Mouse (Mus musculus): ENCODE measurements around the gene Ddx56.

Gene Ddx56

DNA sequence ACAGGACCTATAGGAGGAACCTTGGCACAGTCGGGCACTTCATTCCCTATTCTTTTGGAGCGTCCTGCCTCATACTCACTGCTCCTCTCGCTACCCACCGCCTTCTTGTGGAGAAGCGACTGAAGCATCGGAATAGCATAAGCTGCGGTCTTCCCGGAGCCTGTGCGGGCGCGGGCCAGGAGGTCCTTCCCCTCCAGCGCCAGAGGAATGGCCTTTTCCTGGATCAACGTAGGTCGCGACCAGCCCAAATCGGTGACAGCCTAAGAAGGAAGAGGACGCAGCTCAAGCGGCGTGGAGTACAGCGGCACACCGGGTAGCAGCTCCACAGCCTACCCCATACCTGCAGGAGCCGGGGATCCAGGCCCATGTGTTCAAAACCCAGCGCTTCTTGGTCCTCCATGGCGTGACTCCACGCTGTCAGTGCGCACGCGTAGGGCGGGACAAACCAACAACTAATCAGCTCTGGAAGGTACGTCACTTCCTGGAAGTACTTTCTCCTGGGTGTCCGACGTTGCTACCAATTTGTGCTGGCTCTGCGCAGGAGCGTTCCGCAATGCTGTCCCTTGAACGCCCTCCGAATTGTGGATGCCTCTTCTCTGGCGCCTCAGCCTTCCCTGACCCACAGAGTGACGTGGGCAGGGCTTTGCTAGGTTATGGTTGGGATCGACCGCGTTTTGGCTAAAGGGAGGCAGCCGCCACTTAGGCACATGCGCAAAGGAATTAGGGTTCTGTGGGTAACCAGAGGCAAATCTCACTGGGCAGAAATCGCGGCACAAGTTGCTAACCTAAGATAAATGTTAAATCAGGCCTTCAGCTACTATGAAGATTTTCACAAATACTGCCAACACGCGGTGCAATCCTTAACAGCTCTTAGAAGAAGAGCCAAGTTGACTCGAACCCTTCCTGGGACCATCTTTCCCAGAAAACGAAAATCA, at the start of gene Ddx56:
TSS of gene Ddx56 (minus strand) at position 453 of the 935 bp plus-strand sequence.
- DNase-seq (ENCODE audit: low read depth, low spot score) = peak; percentile 93

DNA sequence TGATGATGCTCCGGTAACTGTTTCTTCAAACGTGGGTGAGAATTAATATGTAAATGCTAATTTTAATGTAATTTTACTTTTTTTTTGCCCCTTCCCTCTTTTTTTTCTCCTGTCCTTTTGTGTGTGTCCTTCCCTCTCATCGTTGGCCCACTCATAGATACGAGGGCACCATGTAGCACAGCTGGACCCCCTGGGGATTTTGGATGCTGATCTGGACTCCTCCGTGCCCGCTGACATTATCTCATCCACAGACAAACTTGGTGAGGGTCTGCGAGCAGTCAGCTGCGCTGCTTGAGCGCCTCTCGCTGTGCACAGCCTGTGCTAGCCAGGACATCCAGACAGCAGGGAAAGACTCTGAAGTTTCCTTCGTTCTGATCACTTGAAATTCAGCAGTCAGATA, 49.2 kb upstream of the Ddx56 start:
- DNase-seq (ENCODE audit: low read depth, low spot score) = no peak

DNA sequence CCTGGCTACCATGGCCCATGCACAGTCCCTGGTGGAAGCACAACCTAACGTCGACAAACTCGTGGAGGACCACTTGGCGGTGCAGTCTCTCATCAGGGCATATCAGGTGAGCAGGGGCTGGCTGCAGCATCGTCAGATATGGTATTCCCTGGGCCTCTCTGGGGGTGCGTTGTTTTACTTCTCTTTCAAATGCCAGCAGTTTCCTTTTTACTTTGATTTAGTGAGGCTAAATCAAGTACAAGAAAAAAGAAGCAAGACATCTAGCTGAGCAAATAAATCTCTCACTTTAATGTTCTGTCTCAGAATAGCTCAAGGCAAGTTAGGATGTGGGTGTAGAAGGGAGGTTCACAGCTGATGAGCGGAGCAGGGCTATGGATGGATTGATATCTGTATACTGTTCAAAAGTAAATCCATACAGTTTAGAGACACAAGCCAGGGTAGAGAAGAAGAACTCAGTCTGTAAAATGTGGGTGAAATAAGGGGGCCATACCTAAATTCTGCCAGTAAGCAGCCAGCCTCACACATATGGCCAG, 46.4 kb upstream of the Ddx56 start:
- DNase-seq (ENCODE audit: low read depth, low spot score) = no peak

DNA sequence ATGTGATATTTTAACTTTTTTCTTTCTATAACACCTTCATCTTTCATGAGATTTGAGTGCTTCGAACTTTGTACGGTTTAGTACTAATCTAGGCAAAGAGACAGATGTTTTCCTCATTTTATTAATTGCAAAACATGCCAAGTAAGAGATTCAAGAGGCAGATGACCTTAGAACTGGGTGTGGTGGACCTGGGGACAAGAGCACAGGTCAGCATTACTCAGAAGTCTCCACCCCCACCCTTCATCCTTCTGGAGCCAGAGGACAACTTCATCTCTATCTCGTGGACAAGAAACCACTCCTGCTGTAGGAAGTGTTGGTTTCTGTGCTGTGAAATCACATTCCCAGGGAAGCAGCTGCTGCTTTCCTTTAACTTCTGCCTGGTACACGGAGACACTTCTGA, 40.6 kb upstream of the Ddx56 start:
- no peak for DNase-seq (ENCODE audit: low read depth, low spot score)

DNA sequence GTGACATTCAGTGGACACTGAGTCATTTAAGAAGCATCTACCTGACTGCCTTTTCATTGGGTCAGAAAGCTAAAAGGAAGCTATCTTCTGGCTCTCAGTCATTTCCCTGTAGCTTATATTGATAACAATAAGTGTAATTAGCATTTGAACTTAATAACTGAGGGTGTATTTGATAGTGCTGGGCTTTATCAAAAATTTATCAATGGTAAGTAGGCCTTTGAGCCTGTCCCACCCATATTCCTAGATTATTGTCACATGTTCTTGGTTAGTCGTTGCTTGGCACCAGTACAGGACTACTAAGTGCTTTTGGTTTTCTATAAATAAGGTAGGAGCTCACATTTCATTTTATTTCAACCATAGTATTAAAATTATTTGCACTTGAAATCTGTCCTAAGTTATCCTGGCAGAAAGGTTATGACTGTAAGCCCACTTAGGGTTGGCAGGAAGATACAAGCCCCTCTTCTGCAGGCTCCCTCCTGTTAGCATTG, 38.4 kb upstream of the Ddx56 start:
- no peak for DNase-seq (ENCODE audit: low read depth, low spot score)

DNA sequence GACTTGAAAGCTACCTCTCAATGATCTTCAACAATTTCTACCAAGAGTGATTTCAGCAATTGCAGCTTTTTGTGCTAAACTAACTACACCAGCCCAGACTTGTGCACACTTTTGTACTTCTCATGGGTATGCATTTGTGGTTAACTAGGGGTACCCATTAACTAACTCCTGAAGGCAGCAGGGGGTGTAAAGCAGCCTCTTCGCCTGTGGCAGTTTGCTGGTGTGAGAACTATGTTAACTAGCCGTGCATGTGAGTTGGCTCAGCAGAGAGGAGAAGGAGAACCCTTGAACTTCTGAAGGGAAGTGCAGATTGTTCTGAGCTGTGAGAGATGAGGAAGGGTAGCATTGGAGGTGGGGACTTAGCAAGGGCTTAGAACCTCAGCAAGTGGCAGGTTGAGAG, 35.2 kb upstream of the Ddx56 start:
- no peak for DNase-seq (ENCODE audit: low read depth, low spot score)

DNA sequence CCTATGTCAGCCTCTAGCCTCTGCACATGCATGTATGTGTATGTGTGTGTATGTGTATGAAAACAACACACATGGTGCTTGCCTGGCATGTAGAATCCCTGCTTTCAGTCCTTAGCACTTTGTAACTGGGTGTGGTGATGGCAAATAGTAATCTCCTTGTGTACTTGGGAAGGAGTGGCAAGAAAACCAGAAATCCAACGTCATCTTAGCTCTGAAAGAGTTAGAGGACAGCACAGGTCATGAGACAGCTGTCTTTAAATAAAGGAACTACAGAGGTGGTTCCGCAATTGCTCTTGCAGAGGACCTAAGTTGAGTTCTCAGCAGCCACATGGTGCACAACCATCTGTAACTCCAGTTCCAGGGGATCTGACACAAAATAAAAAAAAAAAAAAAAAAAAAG, 31.9 kb upstream of the Ddx56 start:
- no peak for DNase-seq (ENCODE audit: low read depth, low spot score)

DNA sequence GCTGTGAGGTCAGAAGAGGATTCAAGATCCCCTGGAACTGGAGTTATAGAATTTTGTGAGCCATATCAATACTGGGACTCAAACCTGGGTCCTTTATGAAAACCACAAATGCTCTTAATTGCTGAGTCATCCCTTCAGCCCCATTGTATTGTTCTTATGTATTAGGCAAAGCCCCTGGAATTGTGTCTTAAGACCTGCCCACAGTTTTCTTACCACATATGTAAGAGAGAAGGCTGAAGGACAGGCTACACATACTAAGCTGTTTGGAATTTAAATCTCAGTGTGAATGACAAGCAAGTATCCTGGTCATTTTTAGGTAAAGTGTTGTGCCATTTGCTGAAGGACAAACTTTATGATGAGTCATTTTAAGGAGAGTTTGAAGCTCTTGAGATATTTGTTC, 28.5 kb upstream of the Ddx56 start:
- DNase-seq (ENCODE audit: low read depth, low spot score) = no peak

DNA sequence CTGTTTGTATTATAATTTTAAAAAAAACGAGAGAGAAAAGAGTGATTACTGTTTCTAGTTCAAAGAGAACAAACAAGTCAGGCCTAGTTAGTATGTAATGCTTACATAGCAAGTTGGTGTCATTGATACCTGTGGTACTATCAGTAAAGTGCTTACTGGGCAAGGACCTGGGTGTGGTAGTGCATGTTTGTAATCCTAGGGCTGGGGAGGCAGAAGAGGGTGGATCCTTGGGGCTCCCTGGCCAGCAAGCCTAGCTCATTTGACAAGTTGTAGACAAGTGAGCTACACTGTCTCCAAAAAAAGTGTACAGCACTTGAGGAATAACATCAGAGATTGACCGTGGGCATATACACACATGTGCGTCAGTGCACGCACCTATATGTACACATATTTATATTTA, 27.1 kb upstream of the Ddx56 start:
- DNase-seq (ENCODE audit: low read depth, low spot score) = no peak

DNA sequence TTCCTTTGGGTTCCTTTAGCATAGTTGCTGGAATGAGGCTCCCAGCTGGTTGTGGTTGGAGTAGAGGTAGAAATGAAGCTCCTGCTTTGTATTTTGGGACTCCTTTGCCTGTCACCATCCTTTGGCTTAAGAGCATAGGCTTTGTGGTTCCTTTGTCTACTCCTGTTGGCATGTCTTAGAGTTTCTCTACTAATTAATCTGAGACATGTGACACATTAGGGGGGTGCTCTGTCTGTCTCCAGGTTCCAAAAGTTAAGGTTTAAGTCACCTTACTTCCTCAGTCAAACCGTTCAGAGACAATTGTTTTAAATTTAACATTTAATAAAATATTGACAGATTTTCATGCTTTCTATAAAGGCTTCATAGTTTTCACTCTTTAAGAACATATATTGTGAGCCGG, 26.0 kb upstream of the Ddx56 start:
- no peak for DNase-seq (ENCODE audit: low read depth, low spot score)

DNA sequence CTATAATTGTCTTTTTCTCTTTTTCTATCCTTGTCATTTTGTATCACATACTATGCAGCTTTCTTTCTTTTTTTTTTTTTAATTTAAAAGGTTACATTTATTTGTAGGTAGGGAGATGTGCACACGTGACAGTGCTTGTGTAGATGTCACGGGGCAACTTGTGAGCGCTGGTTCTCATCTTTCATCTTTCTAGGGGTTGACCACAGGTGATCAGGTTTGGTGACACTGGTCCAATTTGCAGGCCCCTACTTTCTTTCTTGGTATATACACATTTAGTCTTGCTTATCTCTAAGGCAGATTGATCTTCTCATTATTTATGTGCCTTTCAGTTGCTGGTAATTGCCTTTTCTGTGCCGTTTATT, 25.4 kb upstream of the Ddx56 start:
- no peak for DNase-seq (ENCODE audit: low read depth, low spot score)

DNA sequence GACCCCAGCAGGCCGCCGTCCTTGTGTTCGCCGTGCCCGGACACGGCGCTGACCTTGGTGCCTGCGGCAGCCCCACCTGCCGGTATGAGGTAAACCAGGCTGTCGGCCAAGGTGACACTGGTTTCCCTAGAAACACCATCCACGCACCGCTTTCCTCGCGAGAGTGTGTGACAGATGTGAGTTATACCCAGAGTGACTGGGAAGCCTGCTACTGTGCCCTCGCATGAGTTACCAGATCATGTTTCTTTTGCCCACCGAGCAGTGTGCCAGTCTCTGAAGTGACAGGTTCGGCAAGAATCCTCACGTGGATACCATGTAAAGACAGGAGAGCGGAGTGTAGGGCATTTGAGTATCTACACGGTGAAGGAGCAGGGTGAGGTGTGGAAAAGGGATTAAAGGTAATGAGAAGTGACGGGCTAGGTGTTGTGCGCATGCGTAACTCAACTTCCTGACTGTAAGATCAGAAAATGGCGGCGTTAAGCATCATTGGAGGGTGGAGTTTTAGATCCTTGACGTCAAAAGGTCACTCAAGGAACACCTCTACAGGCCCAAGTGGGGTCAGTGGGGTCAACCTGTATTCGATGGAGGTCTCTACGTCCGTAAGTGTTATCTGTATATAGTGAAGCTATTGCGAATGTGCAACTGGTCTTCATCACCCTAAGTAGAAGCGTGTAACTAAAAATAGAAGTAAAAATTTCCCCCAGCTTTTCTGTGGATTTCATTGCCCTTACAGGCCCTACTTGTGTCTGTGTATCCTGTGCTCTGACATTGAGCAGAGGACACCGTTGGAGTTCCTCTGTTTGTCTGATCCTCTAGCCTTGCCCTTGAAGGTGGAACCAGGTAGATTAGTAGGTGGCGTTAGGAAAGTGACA, 24.8 kb upstream of the Ddx56 start:
- peak; percentile 71 for DNase-seq (ENCODE audit: low read depth, low spot score)

DNA sequence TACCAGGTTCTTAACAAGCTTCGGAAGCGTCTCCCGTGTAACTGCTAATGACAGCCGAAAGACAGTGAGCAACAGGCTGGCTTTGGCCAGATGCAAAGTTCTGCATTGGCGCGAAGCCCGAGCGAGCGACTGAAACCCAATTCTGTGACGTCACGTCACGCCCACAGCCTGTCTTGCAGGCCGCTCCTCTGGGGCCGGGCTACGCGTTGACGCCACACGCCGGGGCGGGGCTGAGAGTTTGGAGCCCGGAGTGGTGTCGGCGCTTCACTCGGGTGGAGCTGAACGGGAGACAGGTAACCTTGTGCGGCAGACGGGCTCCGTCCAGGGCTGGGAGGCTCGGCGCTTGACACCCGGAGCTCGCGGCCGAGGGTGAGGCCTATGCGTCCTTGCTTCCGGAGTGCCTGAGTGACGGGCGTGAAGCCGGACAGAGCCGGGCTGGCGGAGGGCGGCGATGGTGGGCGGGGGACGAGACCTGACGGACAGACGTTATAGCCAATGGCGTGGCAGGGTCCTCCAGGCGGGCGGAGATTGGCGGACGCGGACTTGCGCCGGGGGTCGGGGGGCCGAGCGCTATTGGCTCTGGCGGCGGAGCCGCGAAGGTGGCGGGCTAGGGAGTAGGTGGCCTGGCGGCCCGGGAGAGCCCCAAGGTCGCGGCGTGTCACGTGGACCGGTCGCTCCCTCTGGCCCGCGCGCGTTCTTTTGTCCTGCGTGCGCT, 24.0 kb upstream of the Ddx56 start, which contains the start of gene Ogdh:
TSS of gene Ogdh (plus strand) at position 233 of the 715 bp plus-strand sequence.
- DNase-seq (ENCODE audit: low read depth, low spot score) = peak; percentile 94

DNA sequence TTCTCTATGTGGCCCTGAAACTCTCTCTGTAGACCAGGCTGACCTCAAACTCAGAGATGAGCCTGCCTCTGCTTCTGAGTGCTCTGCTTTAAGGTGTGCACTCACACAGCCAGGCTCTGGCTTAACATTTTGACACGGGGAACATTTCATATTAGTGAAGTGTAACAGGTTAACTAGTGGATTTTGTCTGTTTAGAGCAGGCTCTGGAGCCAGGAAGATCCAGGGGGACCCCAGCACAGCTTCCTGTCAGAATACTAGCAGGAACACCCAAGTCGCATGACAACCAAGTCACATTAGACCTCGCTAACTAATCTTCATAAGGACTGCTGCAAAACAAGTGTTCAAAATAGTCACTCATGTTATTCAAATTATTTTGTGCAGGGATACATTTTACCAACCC, 23.3 kb upstream of the Ddx56 start:
- no peak for DNase-seq (ENCODE audit: low read depth, low spot score)

DNA sequence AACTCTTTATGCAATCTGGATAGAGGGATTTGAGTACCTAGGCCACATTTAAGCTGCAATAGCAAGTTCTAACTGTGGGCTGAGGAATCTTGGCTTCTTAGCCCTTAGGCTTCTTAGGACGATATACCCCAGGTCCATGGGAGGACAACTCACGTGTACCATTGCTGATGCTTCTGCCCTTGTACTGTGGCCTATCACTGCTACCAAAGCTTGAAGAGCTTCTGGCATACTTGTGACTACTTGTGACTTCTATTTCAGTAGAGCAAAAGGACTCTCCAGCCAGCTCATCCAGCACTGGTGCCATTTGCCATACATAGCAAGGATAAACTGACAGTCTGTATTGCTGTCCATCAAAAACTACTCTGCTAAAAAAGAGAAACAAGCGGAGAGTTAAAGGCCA, 22.6 kb upstream of the Ddx56 start:
- DNase-seq (ENCODE audit: low read depth, low spot score) = no peak

DNA sequence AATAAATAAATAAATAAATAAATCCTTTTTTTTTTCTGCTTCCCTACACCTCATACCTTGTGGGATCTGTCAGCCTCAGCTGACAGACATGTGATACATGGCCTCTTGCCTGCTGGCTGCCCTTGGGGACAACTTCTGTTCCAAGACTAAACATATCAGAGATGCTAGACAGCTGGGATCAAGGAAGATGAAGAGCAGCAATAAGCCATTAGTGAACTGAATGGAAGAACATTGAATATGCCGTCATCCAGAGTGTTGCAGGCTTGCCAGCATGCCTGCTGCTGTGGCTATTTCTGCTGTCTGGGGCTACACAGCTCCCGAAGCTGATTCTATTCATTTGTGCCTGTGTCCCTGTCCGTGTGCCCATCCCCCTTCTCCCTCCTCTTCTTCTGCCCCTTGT, 15.4 kb upstream of the Ddx56 start:
- DNase-seq (ENCODE audit: low read depth, low spot score) = no peak

DNA sequence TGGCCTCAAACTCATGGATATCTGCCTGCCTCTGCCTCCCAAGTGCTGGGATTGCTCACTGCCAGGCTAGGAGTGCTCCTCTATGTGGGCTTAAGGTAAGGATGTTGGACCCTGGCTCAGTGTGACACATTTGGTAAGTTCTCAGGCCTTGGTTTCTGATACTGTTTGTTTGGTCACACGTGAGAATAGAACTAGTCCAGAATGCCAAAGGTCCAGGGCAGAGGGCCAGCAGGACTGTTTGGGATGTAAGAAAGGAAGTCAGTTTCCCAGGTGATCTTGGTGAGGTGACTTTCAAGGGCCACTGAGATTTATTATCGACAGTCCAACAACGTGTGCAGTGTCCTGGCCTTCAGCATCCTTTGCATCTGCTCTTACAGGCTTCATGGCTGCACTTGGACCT, 8.9 kb upstream of the Ddx56 start:
- no peak for DNase-seq (ENCODE audit: low read depth, low spot score)

DNA sequence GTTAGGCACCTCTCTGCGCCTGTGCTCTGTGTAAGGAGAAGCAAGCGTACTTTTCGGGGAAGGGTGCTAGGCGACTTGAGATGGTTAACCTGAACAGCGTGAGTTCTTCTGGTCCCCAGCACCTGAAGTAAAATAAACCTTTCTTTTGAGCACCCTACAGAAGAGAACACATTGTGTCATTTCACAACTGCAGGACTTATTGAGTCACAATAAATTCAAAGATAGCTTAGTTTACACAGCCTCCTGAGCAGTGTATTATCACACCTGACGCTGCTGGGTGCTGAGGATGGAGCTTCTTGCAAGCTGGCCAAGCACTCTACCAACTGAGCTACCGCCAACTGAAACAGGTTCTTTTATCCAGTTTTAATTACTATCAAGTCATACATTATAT, 7.5 kb upstream of the Ddx56 start:
- DNase-seq (ENCODE audit: low read depth, low spot score) = no peak

DNA sequence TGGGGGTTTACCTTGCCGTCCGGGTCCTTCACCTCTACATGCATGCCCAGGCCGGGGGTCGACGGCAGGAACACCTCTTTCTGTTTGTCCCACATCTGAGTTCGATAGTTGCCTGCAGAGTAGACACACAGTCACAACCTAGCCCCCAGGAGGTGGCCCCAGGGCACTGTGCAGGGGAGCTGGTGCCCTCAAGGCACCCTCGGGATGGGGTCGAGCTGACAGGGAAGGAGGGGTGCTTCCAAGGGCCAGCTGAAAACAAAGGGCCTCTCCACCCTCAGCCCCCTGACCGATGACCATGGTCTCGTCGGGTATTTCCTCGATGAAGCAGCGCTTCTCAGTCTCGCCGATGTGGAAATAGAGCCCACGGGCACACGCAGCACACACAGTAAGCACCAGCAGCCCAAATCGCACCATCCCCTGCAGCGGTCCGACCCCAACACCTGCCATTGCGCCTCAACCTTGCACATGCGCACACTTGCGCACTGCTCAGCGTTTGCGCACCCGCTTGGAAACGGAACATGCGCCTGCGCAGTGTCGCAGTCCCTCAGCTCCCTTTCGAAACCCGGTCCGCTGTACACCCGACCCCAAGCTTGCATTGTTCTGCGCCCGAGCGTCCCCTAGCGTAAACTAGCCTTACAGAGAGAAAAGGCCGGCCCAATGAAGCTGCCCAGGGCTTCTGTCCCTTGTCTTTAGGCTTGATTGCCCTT, 7.0 kb upstream of the Ddx56 start, which contains the start of gene Tmed4:
TSS of gene Tmed4 (minus strand) at position 484 of the 707 bp plus-strand sequence.
- peak; percentile 97 for DNase-seq (ENCODE audit: low read depth, low spot score)

DNA sequence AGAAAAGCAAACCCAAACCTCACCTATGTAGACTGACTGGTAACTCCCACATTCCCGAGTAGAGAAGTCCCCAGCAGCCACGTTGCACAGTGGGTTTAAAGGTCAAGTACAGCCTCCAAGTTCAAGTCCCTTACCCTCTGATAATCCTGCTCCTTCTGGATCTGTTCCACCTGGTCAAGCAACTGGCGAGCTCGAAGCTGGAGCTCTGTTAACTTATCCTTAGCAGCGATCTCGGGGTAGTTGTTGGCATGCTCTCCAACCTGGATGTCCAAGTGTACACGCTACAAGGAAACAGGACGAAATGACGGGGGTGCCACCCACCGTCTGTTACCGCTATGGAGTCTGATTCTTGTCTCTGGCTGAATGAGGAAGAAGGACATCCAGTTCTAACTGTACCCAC, 6.0 kb upstream of the Ddx56 start:
- DNase-seq (ENCODE audit: low read depth, low spot score) = no peak

DNA sequence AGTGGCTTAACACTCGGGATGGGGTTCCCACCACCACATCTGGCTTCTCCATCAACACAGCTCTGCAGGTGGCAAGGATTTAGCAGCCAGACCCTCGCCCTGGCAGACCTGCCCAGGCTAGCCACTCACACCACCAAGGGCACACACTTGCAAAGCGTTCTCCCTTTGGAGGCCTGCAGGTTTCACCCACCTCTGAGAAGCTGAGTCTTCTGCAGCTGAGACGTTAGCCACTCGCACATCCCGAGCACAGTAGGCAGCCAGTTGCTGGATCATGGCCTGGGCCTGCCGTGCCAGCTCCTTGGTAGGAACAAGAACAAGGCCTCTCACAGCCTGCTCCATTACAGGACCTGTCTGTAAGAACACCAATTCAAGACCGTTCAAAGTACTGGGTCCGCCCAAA, 951 bp downstream of the Ddx56 start:
- DNase-seq (ENCODE audit: low read depth, low spot score) = no peak
